Mouse (Mus musculus) left cerebral cortex, postnatal 14 days (tissue): ENCODE data around the gene Pdcd7. TPM values are rescaled to one million over a fixed set of nuclear protein-coding genes. Genes with fewer than 3 reads are reported as not detected.

ENCODE experiments used
- DNase-seq, 2 experiments: peaks; one replicate each; pipeline ENCODE4 v3.0.0; 2021 to 2022; ENCODE audit warnings: low spot score in 2 of 2, mixed read lengths in 1 of 2
- intact Hi-C: fragments of 180-260 bp; cut with DNase I; formaldehyde crosslinking; loops from one replicate; pipeline ENCODE4 v1.15.1; 2025
- total RNA-seq, 2 experiments: library from RNA; stranded (reverse); gene quantifications; 2 replicates each; pipeline ENCODE4 v1.2.3; 2021

The Pdcd7 gene
- total RNA-seq, 2 experiments from 2014 or later = 21.5 to 22.6 TPM

DNA sequence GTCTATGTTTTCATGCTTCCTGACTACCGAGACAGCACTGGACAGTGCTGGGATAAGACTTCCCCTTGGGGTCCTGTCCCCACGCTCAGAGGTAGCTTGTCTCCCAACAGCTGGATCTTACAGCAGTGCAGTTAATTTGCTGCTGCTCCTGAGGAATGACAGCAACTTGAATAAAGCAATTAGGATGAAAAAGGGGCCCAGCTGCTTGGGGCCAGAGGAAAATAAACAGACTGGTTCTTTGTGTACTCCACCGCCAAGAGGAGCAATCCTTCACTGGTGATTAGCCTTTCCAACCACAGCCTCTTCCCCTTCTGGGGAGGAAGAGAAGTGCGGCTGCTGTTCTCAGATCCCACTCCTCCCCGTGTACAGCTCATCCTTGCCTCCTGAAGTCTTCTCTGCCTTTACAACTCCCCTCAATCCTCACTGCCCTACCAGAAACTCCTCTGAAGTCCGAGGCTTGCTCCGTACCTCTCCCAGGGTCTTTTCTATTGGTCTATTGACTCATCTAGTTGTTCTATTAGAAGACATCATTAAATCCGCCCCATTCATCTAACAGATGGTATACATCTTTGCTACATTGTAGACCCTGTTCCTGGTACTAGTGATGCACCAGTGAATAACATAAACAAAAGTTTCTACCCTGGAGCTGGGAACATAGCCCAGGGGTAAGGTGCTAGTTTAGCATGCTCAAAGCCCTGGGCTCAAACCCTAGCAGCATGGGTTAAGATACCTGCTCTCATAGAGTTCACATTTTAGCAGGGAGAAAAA, 40.7 kb downstream of the Pdcd7 start:
- DNase-seq = no peak
- intact Hi-C loops = no loop called here

DNA sequence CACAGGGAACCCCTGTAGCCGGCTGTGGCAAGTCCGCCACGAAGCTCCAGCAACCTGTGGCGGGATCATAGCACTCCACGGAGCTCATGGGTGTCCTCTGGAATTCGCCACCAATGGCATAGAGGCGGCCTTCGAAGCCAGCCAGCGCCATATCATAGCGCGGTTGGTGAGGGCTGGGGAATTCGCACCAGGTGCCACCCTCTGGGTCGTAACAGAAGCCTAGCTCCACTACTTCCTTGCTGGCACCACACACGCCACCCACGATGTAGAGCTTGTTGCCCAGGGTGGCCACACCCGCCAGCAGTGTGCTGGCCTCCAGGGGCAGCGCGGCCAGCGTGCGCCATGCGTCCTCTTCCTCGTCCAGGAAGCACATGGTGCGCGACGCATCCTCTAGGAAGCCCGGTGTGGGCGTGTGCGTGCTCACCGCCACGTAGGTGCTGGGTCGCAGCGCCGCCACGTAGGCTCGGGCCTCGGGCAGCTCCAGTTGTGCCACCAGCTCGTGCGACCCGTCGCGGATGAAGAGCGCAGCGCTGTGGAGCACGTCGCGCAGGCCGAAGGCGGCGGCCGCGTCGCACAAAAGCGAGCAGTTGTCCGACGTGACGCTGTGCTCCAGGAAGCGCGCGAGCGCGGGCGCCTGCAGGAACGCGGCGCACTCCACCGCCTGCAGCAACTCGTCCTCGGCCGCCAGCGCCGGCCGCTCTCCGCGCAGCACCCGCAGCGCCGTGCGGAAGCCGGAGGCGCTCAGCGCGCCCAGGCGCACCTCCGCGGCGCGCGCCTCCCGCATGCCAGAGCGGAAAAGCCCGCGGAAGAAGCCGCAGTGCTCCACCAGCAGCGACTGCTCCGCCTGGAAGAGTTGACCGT, 45.1 kb downstream of the Pdcd7 start:
- intact Hi-C loops = no loop called here

DNA sequence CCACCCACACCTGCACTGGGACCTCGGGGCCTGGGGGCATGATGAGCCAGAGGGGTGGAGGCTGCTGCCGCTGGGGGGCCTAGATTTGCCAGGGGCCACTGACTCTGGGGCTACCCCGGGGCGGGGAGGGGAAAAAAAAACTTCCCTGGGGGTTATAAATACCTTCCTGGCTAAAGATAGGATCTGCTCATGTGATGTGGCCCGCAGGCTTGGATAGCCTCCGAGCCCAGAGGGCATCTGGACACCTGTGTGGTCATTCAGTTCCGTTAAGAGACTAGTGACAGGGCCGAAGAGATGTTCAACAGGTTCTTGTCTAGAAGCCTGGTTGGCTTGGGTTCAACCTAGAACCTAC, 45.7 kb downstream of the Pdcd7 start, which contains the start of gene Kbtbd13:
TSS of gene Kbtbd13 (minus strand) at position 40 of the 352 bp plus-strand sequence.
- DNase-seq = no peak
- intact Hi-C loops = no loop called here

More for the DNA sequence above, 45.1 kb downstream of the Pdcd7 start:
- peak in 1 of 2 experiments; percentile 15 for DNase-seq

DNA sequence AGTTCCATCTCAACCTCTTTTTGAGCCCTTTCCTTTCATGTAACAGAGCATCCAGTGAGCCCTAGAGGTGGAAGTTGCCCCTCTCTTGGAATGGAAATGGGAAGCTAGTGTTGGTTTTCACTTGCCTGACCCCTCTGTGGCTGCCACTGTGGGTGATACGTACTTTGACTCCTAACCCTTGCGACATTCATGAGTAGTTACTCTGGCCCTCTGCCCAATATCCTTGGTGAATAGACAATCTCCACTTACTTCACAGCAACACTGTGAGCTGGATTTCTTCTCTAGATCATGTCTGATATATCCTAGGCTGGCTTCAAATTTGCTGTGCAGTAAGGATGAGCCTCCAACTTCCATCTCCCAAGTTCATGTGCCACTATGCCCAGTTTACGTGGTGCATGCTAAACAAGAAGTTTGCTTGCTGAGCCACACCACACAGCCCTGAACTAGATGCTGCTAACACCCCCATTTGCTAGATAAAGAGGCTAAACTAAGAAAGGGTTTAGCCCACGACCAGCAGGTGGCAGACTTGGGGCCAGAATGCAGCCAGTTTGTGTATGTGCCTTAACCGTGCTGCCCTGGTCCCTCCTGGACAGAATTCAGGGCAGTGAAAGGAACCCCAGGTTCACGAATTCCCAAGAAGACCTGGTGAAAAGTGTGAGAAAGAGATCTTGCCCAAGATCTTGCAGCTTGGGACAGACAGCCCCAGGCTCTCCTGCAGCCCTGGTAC, 46.9 kb downstream of the Pdcd7 start:
- intact Hi-C loops = loop anchor here (1.0 kb wide), 1 partner anchor 40 kb away; no protein-coding TSS in a partner anchor
- peak; percentile 40 to 67 for DNase-seq

DNA sequence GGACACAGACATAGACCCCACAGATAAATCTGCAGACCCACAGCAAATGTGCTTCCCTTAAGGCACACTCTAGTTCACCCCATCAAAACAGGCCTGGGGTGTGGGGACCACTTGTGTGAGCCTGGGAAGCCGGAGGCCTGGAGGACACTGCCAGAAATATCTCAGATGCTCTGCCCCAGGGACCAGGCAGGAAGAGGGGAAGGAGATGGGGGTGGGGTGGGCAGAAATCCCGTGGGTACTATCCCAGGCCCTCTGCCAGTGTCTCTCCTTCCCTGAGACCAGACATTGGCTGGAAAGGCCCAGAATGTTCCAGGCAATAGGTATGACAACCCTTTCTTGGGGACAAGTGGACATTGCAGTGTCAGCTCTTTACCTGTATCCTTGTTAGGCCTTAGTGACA, 47.7 kb downstream of the Pdcd7 start:
- DNase-seq = no peak
- intact Hi-C loops = loop anchor here (1.0 kb wide), 1 partner anchor 39 kb away; no protein-coding TSS in a partner anchor

DNA sequence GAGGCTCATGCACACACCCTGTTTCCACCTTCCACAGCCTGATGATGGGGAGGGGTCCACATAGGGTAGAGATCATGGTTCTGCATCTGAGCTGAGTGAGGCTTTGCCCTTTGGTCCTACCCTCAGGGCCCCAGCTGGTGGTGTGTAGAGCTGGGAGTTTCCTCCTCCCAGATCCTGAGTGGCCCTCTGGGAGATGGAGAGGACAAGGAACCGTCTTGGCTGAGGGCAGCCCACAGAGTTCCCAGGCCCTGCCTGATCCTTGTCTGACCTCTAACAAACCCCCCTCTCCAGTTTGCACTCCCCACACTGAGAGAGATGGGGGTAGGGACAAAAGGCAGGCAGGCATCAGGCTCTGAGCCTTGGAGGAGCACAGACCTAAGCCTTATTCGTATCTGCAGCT, 48.5 kb downstream of the Pdcd7 start:
- intact Hi-C loops = no loop called here
- DNase-seq = no peak

DNA sequence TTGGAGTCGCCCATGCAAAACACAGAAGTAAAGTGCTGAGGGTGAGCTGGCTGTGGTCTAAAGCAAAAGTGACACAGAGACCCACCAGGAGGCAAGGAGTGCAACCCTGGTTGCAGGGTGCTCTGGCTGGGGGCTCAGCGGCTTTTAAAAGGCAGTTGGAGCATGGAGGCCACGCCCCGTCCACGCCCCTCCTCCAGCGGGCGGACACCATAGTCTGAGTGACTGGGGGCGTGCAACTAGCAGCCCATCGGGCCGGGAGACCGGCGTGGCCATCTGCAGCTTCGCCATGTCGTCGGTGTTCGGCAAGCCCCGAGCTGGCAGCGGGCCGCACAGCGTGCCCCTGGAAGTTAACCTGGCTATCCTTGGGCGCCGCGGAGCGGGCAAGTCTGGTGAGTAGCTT, 52.4 kb downstream of the Pdcd7 start, which contains the start of gene Rasl12:
TSS of gene Rasl12 (plus strand) at position 228 of the 400 bp plus-strand sequence.
- DNase-seq = peak; percentile 31 to 44
- intact Hi-C loops = no loop called here

DNA sequence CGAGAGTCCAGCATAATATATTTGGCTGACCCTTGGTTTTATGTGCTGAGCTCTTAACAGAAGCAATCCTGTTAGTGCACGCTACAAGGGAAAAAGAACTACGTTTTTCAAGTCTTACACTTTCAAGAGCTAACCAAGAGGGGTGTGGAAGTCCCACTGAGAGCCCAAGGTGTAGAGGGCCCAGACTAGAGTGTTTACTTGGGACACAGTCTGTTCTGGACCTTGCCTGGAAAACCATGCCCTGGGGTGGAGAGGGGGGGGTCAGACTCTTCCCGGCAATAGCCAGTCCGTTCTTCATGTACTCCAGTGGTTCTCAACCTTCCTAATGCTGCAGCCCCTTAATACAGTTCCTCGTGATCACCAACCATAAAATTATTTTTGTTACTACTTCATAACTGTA, 54.0 kb downstream of the Pdcd7 start:
- DNase-seq = no peak
- intact Hi-C loops = no loop called here

DNA sequence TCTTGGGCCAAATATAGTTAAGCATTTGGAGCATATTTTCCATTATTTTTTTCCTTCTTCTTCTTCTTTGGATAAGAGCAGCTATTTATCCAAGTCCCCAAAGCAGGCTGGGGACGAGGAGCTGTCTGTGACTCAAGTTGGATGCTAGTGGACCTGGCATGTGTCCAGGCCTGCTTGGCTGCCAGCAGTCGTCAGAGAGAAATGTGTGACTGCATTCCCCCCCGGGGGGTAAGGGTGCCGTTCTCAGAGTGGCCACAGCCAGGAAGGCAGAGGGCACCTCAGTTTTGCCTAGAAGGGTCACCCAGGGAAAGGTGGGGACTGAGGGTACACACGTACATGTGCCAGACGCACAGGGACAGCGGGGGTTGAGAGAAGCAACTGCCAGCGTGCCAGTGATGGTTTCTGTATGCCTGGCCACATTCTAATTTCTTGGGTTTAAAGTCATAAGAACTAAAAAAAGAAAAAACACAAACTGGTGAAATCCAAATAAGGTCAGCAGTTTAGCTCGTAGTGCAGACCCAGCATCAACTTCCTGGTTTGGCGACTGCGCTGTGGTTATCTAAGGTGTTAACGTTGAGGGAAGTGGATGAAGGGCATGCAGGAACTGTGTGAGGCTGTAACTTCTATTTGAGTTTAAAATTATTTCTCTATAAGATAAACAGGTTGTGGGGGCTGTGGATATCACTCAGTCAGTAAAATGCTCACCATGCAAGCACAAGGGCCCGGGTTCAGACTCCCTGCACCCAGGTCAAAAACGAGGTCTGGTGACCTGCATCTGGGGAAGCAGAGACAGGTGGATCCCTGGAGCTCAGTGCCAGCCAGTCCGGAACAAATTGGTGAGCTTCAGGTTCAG, 58.7 kb downstream of the Pdcd7 start:
- intact Hi-C loops = no loop called here

DNA sequence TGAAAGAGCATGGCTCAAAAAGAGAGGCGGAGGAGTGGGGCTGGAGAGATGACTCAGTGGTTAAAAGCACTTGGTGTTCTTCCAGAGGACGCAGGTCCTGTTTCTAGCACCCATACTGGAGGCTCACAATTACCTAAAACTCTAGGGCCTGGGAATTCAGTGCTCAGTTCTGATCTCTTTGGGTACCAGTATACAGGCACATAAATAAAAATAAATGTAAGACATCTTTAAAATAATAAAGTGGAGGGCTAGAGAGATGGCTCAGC, 59.2 kb downstream of the Pdcd7 start:
- DNase-seq = no peak
- intact Hi-C loops = no loop called here

More for the DNA sequence above, 58.7 kb downstream of the Pdcd7 start:
- DNase-seq = peak; percentile 65 to 74

DNA sequence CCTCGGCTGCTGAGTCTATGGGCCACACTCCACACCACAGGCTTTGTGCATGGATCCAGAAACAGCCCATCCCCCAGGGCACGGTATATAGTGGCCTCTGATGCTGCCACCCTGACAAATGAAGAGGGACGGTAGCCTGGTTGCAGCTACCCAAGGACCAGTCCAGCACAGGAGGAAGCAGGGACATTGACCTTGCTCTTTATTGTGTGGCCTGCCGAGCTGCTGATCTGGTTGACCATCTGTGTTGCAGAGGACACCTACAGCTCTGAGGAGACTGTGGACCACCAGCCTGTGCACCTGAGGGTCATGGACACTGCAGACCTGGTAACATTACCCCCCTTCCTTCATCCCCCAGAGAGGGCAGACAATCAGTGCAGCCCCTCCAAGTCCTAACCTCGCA, 61.4 kb downstream of the Pdcd7 start:
- intact Hi-C loops = no loop called here

DNA sequence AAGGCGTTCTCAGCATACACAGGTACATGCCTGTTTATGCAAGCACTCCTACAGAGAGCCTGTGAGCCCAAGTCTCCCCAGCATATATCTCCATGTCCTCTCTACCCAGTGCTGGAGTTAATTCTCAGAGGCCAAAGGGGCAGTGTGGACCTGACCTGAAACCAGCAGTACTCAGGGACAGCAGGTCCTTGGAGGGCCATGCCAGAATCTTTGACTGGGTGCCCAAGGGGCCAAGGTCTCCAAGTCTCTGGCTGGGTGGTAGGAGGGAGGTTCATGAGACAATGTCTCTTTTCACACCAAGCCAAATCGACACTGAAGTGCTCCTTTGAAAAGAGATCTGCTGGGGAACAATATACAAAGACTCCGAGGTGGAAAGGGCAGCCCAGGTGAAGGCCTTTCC, 62.0 kb downstream of the Pdcd7 start:
- DNase-seq = no peak
- intact Hi-C loops = no loop called here

More for the DNA sequence above, 61.4 kb downstream of the Pdcd7 start:
- DNase-seq = no peak

DNA sequence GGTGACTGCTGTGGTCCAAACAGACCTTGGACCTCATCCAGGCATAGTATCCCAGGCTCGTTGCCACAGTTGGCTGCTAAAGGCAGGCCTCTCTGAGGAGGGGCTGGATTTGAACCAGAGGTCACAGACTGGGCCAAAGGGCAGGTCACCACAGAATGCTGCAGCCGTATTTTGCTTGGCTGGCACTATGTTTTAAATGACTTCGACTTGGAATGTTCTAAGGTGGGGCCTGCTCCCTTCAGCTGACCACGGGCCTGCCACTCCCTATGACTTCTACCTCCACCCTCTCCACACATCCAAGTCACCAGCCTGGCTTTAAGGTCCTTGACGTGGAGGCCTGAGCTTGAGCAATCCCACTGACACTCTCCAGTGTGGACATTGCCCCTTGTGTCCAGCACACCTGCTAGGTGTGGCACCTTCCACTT, 63.0 kb downstream of the Pdcd7 start:
- no peak for DNase-seq
- intact Hi-C loops = no loop called here

Other genes starting within 250 kb of the Pdcd7 start
- 10 to 100 TPM; 20.5 to 26.1 TPM for gene Igdcc4, start 244.6 kb upstream of the Pdcd7 start, total RNA-seq
- gene Igdcc3, start 204.9 kb upstream of the Pdcd7 start, total RNA-seq = 1 to 10 TPM; 2.8 to 3.8 TPM
- gene Parp16, start 150.8 kb upstream of the Pdcd7 start, total RNA-seq = 1 to 10 TPM; 3.1 to 3.9 TPM
- gene Cilp, start 80.9 kb upstream of the Pdcd7 start, total RNA-seq = not detected
- 10 to 100 TPM; 27.3 to 28.3 TPM for gene Clpx, start 51.8 kb upstream of the Pdcd7 start, total RNA-seq
- 1 to 10 TPM; 3.3 to 3.7 TPM for gene Ubap1l, start 14.9 kb downstream of the Pdcd7 start, total RNA-seq
- under 1 TPM in 1 of 2 experiments, not detected in 1; 0.15 TPM for gene Kbtbd13, start 45.5 kb downstream of the Pdcd7 start, total RNA-seq
- 1 to 10 TPM; 2.6 to 3.3 TPM for gene Rasl12, start 52.4 kb downstream of the Pdcd7 start, total RNA-seq
- gene Slc51b, start 76.9 kb downstream of the Pdcd7 start, total RNA-seq = not detected
- gene Mtfmt, start 89.7 kb downstream of the Pdcd7 start, total RNA-seq = 10 to 100 TPM; 16.3 to 18.5 TPM
- gene Spg21, start 114.8 kb downstream of the Pdcd7 start, total RNA-seq = 10 to 100 TPM; 27.0 to 27.8 TPM
- 1 to 10 TPM; 3.1 TPM for gene Ankdd1a, start 174.1 kb downstream of the Pdcd7 start, total RNA-seq
- 1 to 10 TPM; 6.5 to 9.6 TPM for gene Plekho2, start 233.9 kb downstream of the Pdcd7 start, total RNA-seq
- under 1 TPM; 0.42 to 0.82 TPM for gene Pif1, start 241.1 kb downstream of the Pdcd7 start, total RNA-seq